Mouse (Mus musculus) inflammation-experienced regulatory T-cells (primary cell): ENCODE results near the gene Ly6g6c. TPM values are rescaled to one million over a fixed set of nuclear protein-coding genes. Genes with fewer than 3 reads are reported as not detected.

Experiments used
- polyA plus RNA-seq, 2 experiments: library from polyadenylated mRNA; unstranded; fragments of 100-300 nt; shearing (Covaris generic); gene quantifications; one replicate each; pipeline ENCODE4 v1.2.1; 2017

Ly6g6c gene
- polyA plus RNA-seq, 2 experiments from 2014 or later: 2.0 TPM; not detected in 1

Other genes with a start within 250 kb of the Ly6g6c start
- 10 to 100 TPM; 29.4 to 36.0 TPM for gene Stk19, start 228.4 kb upstream of the Ly6g6c start, polyA plus RNA-seq
- gene Dxo, start 228.4 kb upstream of the Ly6g6c start, polyA plus RNA-seq: 10 to 100 TPM; 63.2 to 66.7 TPM
- gene Skiv2l, start 215.2 kb upstream of the Ly6g6c start, polyA plus RNA-seq: 100 to 1,000 TPM; 103 to 142 TPM
- gene Nelfe, start 215.0 kb upstream of the Ly6g6c start, polyA plus RNA-seq: 10 to 100 TPM; 48.2 to 64.7 TPM
- under 1 TPM; 0.40 to 0.65 TPM for gene Cfb, start 202.9 kb upstream of the Ly6g6c start, polyA plus RNA-seq
- under 1 TPM; 0.27 to 0.39 TPM for gene Zbtb12, start 185.9 kb upstream of the Ly6g6c start, polyA plus RNA-seq
- gene Gm20547, start 183.3 kb upstream of the Ly6g6c start, polyA plus RNA-seq: not detected
- 1 to 10 TPM; 1.6 to 3.3 TPM for gene C2, start 167.1 kb upstream of the Ly6g6c start, polyA plus RNA-seq
- gene Ehmt2, start 166.9 kb upstream of the Ly6g6c start, polyA plus RNA-seq: 10 to 100 TPM; 65.4 to 83.5 TPM
- under 1 TPM in 1 of 2 experiments, not detected in 1; 0.21 TPM for gene Slc44a4, start 150.9 kb upstream of the Ly6g6c start, polyA plus RNA-seq
- 10 to 100 TPM; 78.7 to 95.7 TPM for gene Neu1, start 134.1 kb upstream of the Ly6g6c start, polyA plus RNA-seq
- gene Hspa1b, start 106.2 kb upstream of the Ly6g6c start, polyA plus RNA-seq: 100 to 1,000 TPM; 378 to 903 TPM
- gene Gm20481, start 95.5 kb upstream of the Ly6g6c start, polyA plus RNA-seq: 10 to 100 TPM; 13.3 to 18.6 TPM
- 100 to 1,000 TPM in 1 of 2 experiments, 10 to 100 TPM in 1; 84.0 to 191 TPM for gene Hspa1a, start 93.2 kb upstream of the Ly6g6c start, polyA plus RNA-seq
- under 1 TPM; 0.10 to 0.73 TPM for gene Hspa1l, start 92.7 kb upstream of the Ly6g6c start, polyA plus RNA-seq
- 100 to 1,000 TPM in 1 of 2 experiments, 10 to 100 TPM in 1; 80.1 to 110 TPM for gene Lsm2, start 83.5 kb upstream of the Ly6g6c start, polyA plus RNA-seq
- gene Vars, start 64.4 kb upstream of the Ly6g6c start, polyA plus RNA-seq: 100 to 1,000 TPM; 201 to 211 TPM
- under 1 TPM; 0.07 to 0.34 TPM for gene Vwa7, start 48.8 kb upstream of the Ly6g6c start, polyA plus RNA-seq
- gene Sapcd1, start 37.4 kb upstream of the Ly6g6c start, polyA plus RNA-seq: 1 to 10 TPM; 1.5 to 2.5 TPM
- 1 to 10 TPM; 2.9 to 3.2 TPM for gene Msh5, start 18.6 kb upstream of the Ly6g6c start, polyA plus RNA-seq
- gene Clic1, start 15.4 kb upstream of the Ly6g6c start, polyA plus RNA-seq: 100 to 1,000 TPM; 533 to 549 TPM
- gene Ddah2, start 6.4 kb upstream of the Ly6g6c start, polyA plus RNA-seq: 1 to 10 TPM in 1 of 2 experiments, under 1 TPM in 1; 0.98 to 2.2 TPM
- under 1 TPM; 0.11 to 0.16 TPM for gene Mpig6b, start 796 bp downstream of the Ly6g6c start, polyA plus RNA-seq
- not detected for gene Ly6g6e, start 11.5 kb downstream of the Ly6g6c start, polyA plus RNA-seq
- gene Ly6g6d, start 12.7 kb downstream of the Ly6g6c start, polyA plus RNA-seq: under 1 TPM in 1 of 2 experiments, not detected in 1; 0.60 TPM
- gene Ly6g6f, start 20.2 kb downstream of the Ly6g6c start, polyA plus RNA-seq: not detected
- gene Abhd16a, start 23.9 kb downstream of the Ly6g6c start, polyA plus RNA-seq: 10 to 100 TPM; 73.9 to 82.7 TPM
- not detected for gene Ly6g5c, start 42.9 kb downstream of the Ly6g6c start, polyA plus RNA-seq
- gene Ly6g5b, start 50.0 kb downstream of the Ly6g6c start, polyA plus RNA-seq: 1 to 10 TPM in 1 of 2 experiments, under 1 TPM in 1; 0.90 to 3.6 TPM
- 10 to 100 TPM; 54.2 to 60.6 TPM for gene Gpank1, start 56.1 kb downstream of the Ly6g6c start, polyA plus RNA-seq
- gene Csnk2b, start 56.7 kb downstream of the Ly6g6c start, polyA plus RNA-seq: 100 to 1,000 TPM; 238 to 275 TPM
- gene D17H6S53E, start 61.0 kb downstream of the Ly6g6c start, polyA plus RNA-seq: 1 to 10 TPM; 1.9 to 3.0 TPM
- gene Apom, start 66.7 kb downstream of the Ly6g6c start, polyA plus RNA-seq: 1 to 10 TPM in 1 of 2 experiments, not detected in 1; 2.6 TPM
- gene Bag6, start 69.8 kb downstream of the Ly6g6c start, polyA plus RNA-seq: 10 to 100 TPM; 50.0 to 63.9 TPM
- 10 to 100 TPM; 24.6 to 25.6 TPM for gene Prrc2a, start 99.5 kb downstream of the Ly6g6c start, polyA plus RNA-seq
- 1 to 10 TPM; 1.9 to 8.1 TPM for gene Aif1, start 110.7 kb downstream of the Ly6g6c start, polyA plus RNA-seq
- gene Lst1, start 123.1 kb downstream of the Ly6g6c start, polyA plus RNA-seq: 1 to 10 TPM; 5.7 to 8.4 TPM
- 1,000 to 10,000 TPM; 1,692 to 1,979 TPM for gene Ltb, start 129.1 kb downstream of the Ly6g6c start, polyA plus RNA-seq
- gene Tnf, start 136.6 kb downstream of the Ly6g6c start, polyA plus RNA-seq: 10 to 100 TPM; 34.2 to 54.8 TPM
- gene Lta, start 140.0 kb downstream of the Ly6g6c start, polyA plus RNA-seq: 100 to 1,000 TPM in 1 of 2 experiments, 10 to 100 TPM in 1; 56.6 to 152 TPM
- gene Gm16181, start 155.4 kb downstream of the Ly6g6c start, polyA plus RNA-seq: not detected
- gene Atp6v1g2, start 168.3 kb downstream of the Ly6g6c start, polyA plus RNA-seq: 1 to 10 TPM; 4.5 to 5.5 TPM
- gene Nfkbil1, start 170.4 kb downstream of the Ly6g6c start, polyA plus RNA-seq: 10 to 100 TPM; 15.6 to 29.3 TPM
- 100 to 1,000 TPM; 211 to 230 TPM for gene Ddx39b, start 176.4 kb downstream of the Ly6g6c start, polyA plus RNA-seq
- gene H2-D1, start 197.3 kb downstream of the Ly6g6c start, polyA plus RNA-seq: 1,000 to 10,000 TPM; 5,968 to 6,679 TPM